Mouse (Mus musculus): Measurements from ENCODE around the gene Fbxo2.

The Fbxo2 gene

DNA sequence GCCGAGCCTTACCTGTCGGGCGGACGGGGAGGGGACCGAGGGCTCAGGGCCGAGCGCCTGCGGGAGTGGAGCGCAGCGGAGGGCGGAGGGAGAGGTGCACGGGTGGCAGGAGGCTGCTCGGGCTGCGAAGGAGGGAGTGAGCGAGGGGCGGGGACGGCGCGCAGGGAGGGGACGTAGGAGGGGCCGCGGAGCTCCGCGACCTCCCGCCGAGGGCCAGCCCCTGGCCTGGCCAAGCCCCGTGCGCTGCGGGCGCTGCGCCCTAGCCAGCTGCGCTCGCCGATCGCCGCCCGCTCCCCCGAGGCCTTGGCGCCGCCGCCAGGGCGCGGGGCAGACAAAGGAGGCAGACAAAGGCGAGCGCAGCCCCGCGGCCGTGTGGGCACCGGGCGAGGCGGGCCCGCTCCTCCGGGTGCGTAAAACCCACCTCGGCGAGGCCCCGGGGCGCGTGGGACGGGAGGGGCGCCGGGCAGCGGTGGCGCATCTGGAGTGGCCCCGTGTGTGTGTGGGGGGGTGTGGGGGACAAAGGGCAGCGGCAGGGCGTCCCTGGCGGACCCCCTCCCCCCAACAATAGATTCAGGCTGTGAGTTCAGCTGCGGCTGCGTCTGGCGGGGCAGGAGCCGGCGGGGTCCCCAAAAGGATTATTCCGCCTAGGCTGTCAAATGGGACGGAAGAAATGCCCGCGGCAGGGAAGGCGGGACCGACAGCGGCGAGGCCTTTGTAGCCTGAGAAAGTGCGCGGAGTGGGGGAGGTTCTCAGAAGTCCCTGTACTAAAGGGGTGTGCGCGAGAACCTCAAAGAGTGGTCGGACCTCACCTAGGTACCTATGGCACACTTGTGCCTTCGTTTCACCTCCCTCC lies 29.6 kb upstream of the Fbxo2 start, which contains the start of gene Draxin:
Gene Draxin (minus strand): TSS at position 138 of the 853 bp plus-strand sequence.
- POLR2A ChIA-PET: interaction anchor here (0.6 to 2.3 kb wide), 15 partner anchors 9 to 37 kb away, joined by 3 to 15 read pairs (median 3); partner anchors contain the start of genes Fbxo2 (in 2 of the 4), Fbxo44 (in 2 of the 4) and Fbxo6 (in 2 of the 4)
- CTCF ChIA-PET: interaction anchor here (0.6 to 3.8 kb wide), 15 partner anchors 9 to 157 kb away, joined by 3 to 22 read pairs (median 4); partner anchors contain the start of genes Fbxo6 (in 3 of the 4) and Disp3 (in 1 of the 4)

DNA sequence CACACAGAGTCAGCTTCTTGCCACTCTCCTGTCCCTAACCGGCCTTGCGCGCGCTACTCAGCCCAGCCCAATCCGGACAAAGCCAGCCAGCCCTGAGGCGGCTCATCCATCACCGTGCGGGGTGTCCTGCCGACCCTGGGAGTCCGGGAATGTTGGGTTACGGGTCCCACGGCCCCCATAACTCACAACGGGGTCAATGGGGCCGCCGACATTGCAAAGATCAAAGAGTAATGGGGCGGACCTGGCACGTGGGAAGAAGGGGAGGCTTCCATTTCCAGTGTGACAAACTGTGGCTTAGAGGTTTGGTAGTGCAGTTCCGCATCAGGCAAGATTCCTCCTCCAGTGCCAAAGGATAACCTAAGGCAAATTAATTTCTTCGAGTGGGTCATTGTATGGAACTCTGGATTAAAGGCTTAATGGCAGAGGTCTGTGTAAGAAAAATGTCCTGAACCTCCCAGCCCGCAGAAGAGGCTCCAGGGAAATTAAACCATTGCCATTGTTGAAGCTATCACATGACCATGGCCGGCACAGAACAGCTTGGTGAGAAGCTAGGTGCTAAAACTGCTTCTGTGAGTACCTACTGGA lies 28.8 kb upstream of the Fbxo2 start:
- CTCF ChIA-PET: interaction anchor here (0.6 to 3.8 kb wide), 11 partner anchors 8 to 730 kb away, joined by 3 to 22 read pairs (median 4); partner anchors contain the start of gene Fbxo6 (in 1 of the 4)
- POLR2A ChIA-PET: interaction anchor here in 3 of 4 experiments (0.5 to 2.3 kb wide), 11 partner anchors 8 to 198 kb away, joined by 3 to 15 read pairs (median 3); partner anchors contain the start of genes Fbxo2 (in 2 of the 3), Fbxo44 (in 2 of the 3) and Fbxo6 (in 1 of the 3)

GRCm38 (mm10) chr4:148134988-148135387 lies 25.4 kb upstream of the Fbxo2 start:
- ChIA-PET POLR2A (interaction anchor here in 2 of 4 experiments (1.0 to 1.7 kb wide), 3 partner anchors 9 to 34 kb away, joined by 3 to 5 read pairs (median 3); partner anchors contain the start of gene Fbxo6 (in 1 of the 2)), CTCF (interaction anchor here in 2 of 4 experiments (0.7 to 1.1 kb wide), 3 partner anchors 16 to 476 kb away, joined by 3 to 15 read pairs (median 4); no protein-coding TSS in a partner anchor)

- ChIA-PET POLR2A (interaction anchor here in 3 of 4 experiments (0.6 to 7.6 kb wide), 3 partner anchors 12 to 15 kb away, joined by 3 to 79 read pairs (median 4); partner anchors contain the start of gene Fbxo6 (in 2 of the 3)), CTCF (interaction anchor here in 2 of 4 experiments (1.0 to 1.3 kb wide), 4 partner anchors 14 to 21 kb away, joined by 3 to 4 read pairs (median 3); partner anchors contain the start of gene Fbxo6 (in 1 of the 2))
Observed at GRCm38 (mm10) chr4:148137503-148137902, 22.9 kb upstream of the Fbxo2 start.

DNA sequence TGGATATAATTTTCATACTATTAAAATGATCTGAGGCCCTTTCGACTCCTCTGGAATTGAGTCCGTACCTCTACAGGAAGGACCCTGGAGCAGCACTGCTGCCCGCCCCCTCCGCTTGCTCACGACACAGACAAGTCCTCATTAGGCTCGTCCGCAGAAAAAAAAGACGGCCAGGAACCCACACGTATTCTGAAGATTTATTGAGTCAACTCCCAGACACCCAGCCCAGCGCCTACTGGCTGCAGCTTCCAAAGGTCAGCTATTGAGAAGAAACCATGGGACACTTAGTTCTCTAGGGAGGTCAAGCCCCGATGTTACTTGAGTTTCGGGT lies 20.7 kb upstream of the Fbxo2 start:
- POLR2A ChIA-PET: interaction anchor here (0.6 to 9.4 kb wide), 53 partner anchors 8 to 487 kb away, joined by 3 to 141 read pairs (median 4); partner anchors contain the start of genes Fbxo6 (in 4 of the 4), Draxin (in 3 of the 4), Fbxo2 (in 3 of the 4) and Fbxo44 (in 3 of the 4)

GRCm38 (mm10) chr4:148140098-148141011 lies 20.1 kb upstream of the Fbxo2 start:
- CTCF ChIA-PET: interaction anchor here (0.5 to 2.7 kb wide), 48 partner anchors 9 to 289 kb away, joined by 3 to 29 read pairs (median 5); partner anchors contain the start of genes Fbxo2 (in 3 of the 4), Fbxo44 (in 3 of the 4), Fbxo6 (in 3 of the 4) and Disp3 (in 2 of the 4)
- POLR2A ChIA-PET: interaction anchor here (0.6 to 9.4 kb wide), 59 partner anchors 9 to 487 kb away, joined by 3 to 141 read pairs (median 4); partner anchors contain the start of genes Fbxo6 (in 4 of the 4), Draxin (in 3 of the 4), Fbxo2 (in 3 of the 4) and Fbxo44 (in 3 of the 4)

More for the DNA sequence above, 20.7 kb upstream of the Fbxo2 start:
- CTCF ChIA-PET: interaction anchor here (0.5 to 2.7 kb wide), 43 partner anchors 8 to 289 kb away, joined by 3 to 29 read pairs (median 6); partner anchors contain the start of genes Fbxo2 (in 3 of the 4), Fbxo44 (in 3 of the 4), Fbxo6 (in 3 of the 4) and Draxin (in 2 of the 4)

GRCm38 (mm10) chr4:148143721-148144120 lies 16.7 kb upstream of the Fbxo2 start:
- POLR2A ChIA-PET: interaction anchor here in 2 of 4 experiments (1.0 to 9.4 kb wide), 8 partner anchors 7 to 105 kb away, joined by 3 to 141 read pairs (median 7); partner anchors contain the start of genes Fbxo2 (in 2 of the 2), Fbxo44 (in 2 of the 2), Fbxo6 (in 2 of the 2) and Clcn6 (in 1 of the 2)
- CTCF ChIA-PET: interaction anchor here (0.6 to 1.8 kb wide), 9 partner anchors 10 to 190 kb away, joined by 3 to 6 read pairs (median 4); no protein-coding TSS in a partner anchor

DNA sequence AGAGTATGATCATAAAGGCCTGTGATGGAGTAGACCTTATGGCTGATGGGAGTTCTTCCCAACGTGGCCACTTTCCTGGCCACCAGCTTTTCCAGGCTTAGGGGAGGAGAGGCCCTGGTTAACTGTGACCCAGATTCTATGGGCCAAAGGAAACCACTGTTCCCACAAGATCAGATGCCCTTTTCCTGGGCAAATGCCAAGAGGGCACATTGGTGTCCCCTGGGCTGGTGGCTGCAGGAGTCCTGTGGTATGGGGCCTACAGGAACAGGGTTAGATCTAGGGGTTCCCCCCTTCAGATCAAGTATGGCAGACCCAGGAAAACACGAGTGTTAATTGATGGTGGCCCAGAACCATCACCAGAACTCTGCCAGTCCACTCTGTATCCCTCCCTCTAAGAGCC lies 12.7 kb upstream of the Fbxo2 start:
- ChIA-PET POLR2A (interaction anchor here in 3 of 4 experiments (0.8 to 8.0 kb wide), 10 partner anchors 6 to 55 kb away, joined by 3 to 141 read pairs (median 3); partner anchors contain the start of genes Fbxo2 (in 1 of the 3) and Fbxo44 (in 1 of the 3)), CTCF (interaction anchor here in 1 of 4 experiments (0.5 kb wide), 1 partner anchor 123 kb away, joined by 3 read pairs; no protein-coding TSS in a partner anchor)

- ChIA-PET CTCF (interaction anchor here (0.6 to 2.0 kb wide), 12 partner anchors 9 to 281 kb away, joined by 3 to 21 read pairs (median 3); partner anchors contain the start of gene Disp3 (in 1 of the 4)), POLR2A (interaction anchor here (0.5 to 8.0 kb wide), 32 partner anchors 8 to 477 kb away, joined by 3 to 141 read pairs (median 3); partner anchors contain the start of genes Fbxo2 (in 4 of the 4), Fbxo44 (in 4 of the 4), Clcn6 (in 1 of the 4) and Mthfr (in 1 of the 4))
Observed at GRCm38 (mm10) chr4:148149540-148149939, 10.9 kb upstream of the Fbxo2 start.

DNA sequence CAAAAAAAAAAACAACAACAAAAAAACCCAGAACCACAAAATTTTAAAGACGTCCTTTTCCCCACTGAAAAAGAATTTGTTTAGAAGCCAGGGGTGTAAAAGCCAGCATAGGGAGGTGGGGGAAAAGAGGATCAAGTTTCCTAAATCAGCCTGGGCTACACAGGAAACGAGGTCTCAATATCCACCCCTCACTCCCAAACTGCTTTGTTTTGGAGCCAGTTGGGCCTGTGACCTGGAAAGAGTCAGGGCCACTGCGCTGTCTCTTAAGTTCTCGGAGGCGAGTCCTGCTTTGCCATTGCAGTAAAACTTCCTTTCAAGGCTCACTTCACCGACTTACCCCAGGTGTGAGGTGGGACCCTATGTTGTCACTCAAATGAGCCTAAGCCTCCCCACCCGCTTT lies 10.2 kb upstream of the Fbxo2 start:
- ChIA-PET CTCF (interaction anchor here in 2 of 4 experiments (0.7 to 2.3 kb wide), 7 partner anchors 10 to 35 kb away, joined by 3 to 21 read pairs (median 5); partner anchors contain the start of genes Fbxo2 (in 1 of the 2) and Fbxo44 (in 1 of the 2)), POLR2A (interaction anchor here (0.5 to 8.0 kb wide), 18 partner anchors 8 to 75 kb away, joined by 3 to 141 read pairs (median 6); partner anchors contain the start of genes Fbxo2 (in 2 of the 4) and Fbxo44 (in 2 of the 4))

GRCm38 (mm10) chr4:148150953-148151266 lies 9.5 kb upstream of the Fbxo2 start:
- POLR2A ChIA-PET: interaction anchor here in 3 of 4 experiments (0.6 to 8.0 kb wide), 16 partner anchors 8 to 1902 kb away, joined by 3 to 141 read pairs (median 6); partner anchors contain the start of genes Fbxo2 (in 2 of the 3), Fbxo44 (in 2 of the 3) and Agtrap (in 1 of the 3)
- CTCF ChIA-PET: interaction anchor here (0.7 to 2.3 kb wide), 7 partner anchors 9 to 36 kb away, joined by 3 to 20 read pairs (median 9); partner anchors contain the start of genes Fbxo2 (in 1 of the 4) and Fbxo44 (in 1 of the 4)

DNA sequence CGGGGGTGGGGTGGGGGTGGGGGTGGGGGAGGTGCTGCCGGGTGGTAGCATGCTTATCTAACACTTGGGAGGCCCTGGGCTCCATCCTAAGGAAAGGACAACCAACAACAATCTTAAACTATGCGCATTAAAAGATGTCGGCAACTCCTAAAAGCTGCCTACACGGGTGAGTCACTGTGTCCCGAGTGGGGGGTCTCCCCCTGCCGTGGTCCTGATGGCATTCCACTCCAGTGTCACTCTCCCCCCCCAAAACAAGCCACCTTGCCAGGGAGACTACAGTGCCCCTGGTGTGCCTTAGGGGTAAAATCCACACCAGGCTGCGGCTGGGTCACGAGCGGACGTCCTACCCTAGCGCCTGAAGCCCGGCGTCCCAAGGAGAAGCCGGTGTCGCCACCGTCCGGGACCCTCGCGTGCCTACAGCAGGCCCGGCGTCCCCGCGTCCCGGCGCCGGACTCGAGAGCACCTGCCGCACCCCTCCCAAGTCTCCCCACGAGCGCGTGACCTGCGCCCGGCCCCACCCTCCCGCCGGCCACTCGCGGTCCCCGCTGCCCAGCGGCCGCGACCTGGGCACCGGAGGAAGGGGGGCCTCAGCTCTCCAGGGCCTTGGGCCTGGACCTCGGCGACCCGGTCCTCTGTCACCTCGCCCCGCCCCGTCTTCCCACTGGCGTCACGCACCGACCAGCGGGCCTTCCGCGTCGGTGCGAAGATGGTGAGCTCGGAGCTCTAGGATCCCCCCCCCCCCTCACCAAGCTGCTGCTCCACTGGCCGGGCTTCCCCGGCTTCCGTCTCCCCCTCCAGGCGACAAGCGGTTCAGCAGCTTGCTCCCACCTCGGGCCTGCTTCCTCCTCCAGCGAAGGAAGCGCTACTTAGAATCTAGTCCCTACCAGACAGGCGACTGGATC lies 8.9 kb upstream of the Fbxo2 start, which contains the start of gene Fbxo6:
Gene Fbxo6 (minus strand): TSS at position 874 of the 902 bp plus-strand sequence.
- ChIA-PET POLR2A (interaction anchor here (0.6 to 8.0 kb wide), 54 partner anchors 8 to 1901 kb away, joined by 3 to 141 read pairs (median 4); partner anchors contain the start of genes Fbxo2 (in 3 of the 4), Fbxo44 (in 3 of the 4), Agtrap (in 2 of the 4) and Clcn6 (in 2 of the 4)), CTCF (interaction anchor here (0.5 to 2.3 kb wide), 45 partner anchors 8 to 297 kb away, joined by 3 to 28 read pairs (median 4); partner anchors contain the start of genes Draxin (in 3 of the 4), Mad2l2 (in 3 of the 4), Disp3 (in 2 of the 4) and Fbxo2 (in 2 of the 4))

GRCm38 (mm10) chr4:148152547-148152946 lies 7.9 kb upstream of the Fbxo2 start:
- POLR2A ChIA-PET: interaction anchor here (0.6 to 8.0 kb wide), 36 partner anchors 8 to 224 kb away, joined by 3 to 141 read pairs (median 4); partner anchors contain the start of genes Fbxo2 (in 3 of the 4), Fbxo44 (in 3 of the 4), Draxin (in 2 of the 4) and Mad2l2 (in 2 of the 4)
- CTCF ChIA-PET: interaction anchor here (0.7 to 2.3 kb wide), 23 partner anchors 7 to 192 kb away, joined by 3 to 28 read pairs (median 6); partner anchors contain the start of genes Draxin (in 2 of the 4), Fbxo2 (in 2 of the 4), Fbxo44 (in 2 of the 4) and Mad2l2 (in 2 of the 4)

GRCm38 (mm10) chr4:148154006-148154405 lies 6.4 kb upstream of the Fbxo2 start:
- POLR2A ChIA-PET: interaction anchor here (0.5 to 8.4 kb wide), 17 partner anchors 10 to 1299 kb away, joined by 3 to 141 read pairs (median 4); partner anchors contain the start of genes Clcn6 (in 2 of the 4), Draxin (in 1 of the 4), Mad2l2 (in 1 of the 4) and Mthfr (in 1 of the 4)

More at GRCm38 (mm10) chr4:148154006-148154405, 6.4 kb upstream of the Fbxo2 start:
- CTCF ChIA-PET: interaction anchor here (0.5 to 3.0 kb wide), 23 partner anchors 9 to 438 kb away, joined by 3 to 17 read pairs (median 6); no protein-coding TSS in a partner anchor
